Mouse (Mus musculus): ENCODE results near the gene Moap1. TPM values are rescaled to one million over a fixed set of nuclear protein-coding genes. Genes with fewer than 3 reads are reported as not detected.

The Moap1 gene
- polyA plus RNA-seq, 1 experiment from 2014 or later = 19.0 TPM

- Histone ChIP-seq H3K27me3 (ENCODE audit: control insufficient read depth, insufficient read depth, low read length) (no peaks in the 10 kb centered on the region), H3K9me3 (replicated peaks; ENCODE audit: control insufficient read depth, low read length) (no peaks in the 10 kb centered on the region), H3K9ac (ENCODE audit: low read length) (no peak overlapping the region), H3K27ac (ENCODE audit: low read length) (no peak overlapping the region), H3K36me3 (ENCODE audit: control insufficient read depth, insufficient read depth) (no peaks in the 10 kb centered on the region), H3K4me2 (ENCODE audit: low read depth, low read length) (peak overlapping the region; percentile 85), H3K4me3 (ENCODE audit: low read length) (peak overlapping the region; percentile 75), H3K4me1 (ENCODE audit: control insufficient read depth, insufficient read depth, low read length) (peaks cover 16% of the 10 kb centered on the region)
- WGBS = 79% methylated on average over 7 of the region's 7 CpGs
- ATAC-seq (replicated peaks; ENCODE audit: extremely low read depth, insufficient read depth, low FRiP score) = no peak
Measured at GRCm38 (mm10) chr12:102756304-102756703, 12.8 kb upstream of the Moap1 start.

GRCm38 (mm10) chr12:102748256-102748655 lies 4.8 kb upstream of the Moap1 start:
- ATAC-seq (replicated peaks; ENCODE audit: extremely low read depth, insufficient read depth, low FRiP score) = no peak
- Histone ChIP-seq H3K4me2 (ENCODE audit: low read depth, low read length) (no peak overlapping the region), H3K9me3 (replicated peaks; ENCODE audit: control insufficient read depth, low read length) (no peaks in the 10 kb centered on the region), H3K9ac (ENCODE audit: low read length) (no peak overlapping the region), H3K4me3 (ENCODE audit: low read length) (no peak overlapping the region), H3K27ac (ENCODE audit: low read length) (no peak overlapping the region), H3K27me3 (ENCODE audit: control insufficient read depth, insufficient read depth, low read length) (no peaks in the 10 kb centered on the region), H3K4me1 (ENCODE audit: control insufficient read depth, insufficient read depth, low read length) (peaks cover 11% of the 10 kb centered on the region), H3K36me3 (ENCODE audit: control insufficient read depth, insufficient read depth) (peaks cover 6% of the 10 kb centered on the region)
- whole genome bisulfite sequencing = 83% methylated on average over 3 of the region's 3 CpGs

GRCm38 (mm10) chr12:102744839-102745238 lies 1.4 kb upstream of the Moap1 start:
- Histone ChIP-seq H3K4me3 (ENCODE audit: low read length) (no peak overlapping the region), H3K27ac (ENCODE audit: low read length) (no peak overlapping the region), H3K4me1 (ENCODE audit: control insufficient read depth, insufficient read depth, low read length) (peaks cover 18% of the 10 kb centered on the region), H3K36me3 (ENCODE audit: control insufficient read depth, insufficient read depth) (peaks cover 6% of the 10 kb centered on the region), H3K27me3 (ENCODE audit: control insufficient read depth, insufficient read depth, low read length) (no peaks in the 10 kb centered on the region), H3K9ac (ENCODE audit: low read length) (no peak overlapping the region), H3K4me2 (ENCODE audit: low read depth, low read length) (peak overlapping the region; percentile 83; the same call in 1 of the 2 replicates), H3K9me3 (replicated peaks; ENCODE audit: control insufficient read depth, low read length) (no peaks in the 10 kb centered on the region)
- WGBS = 47% methylated on average over 6 of the region's 6 CpGs
- no peak for ATAC-seq (replicated peaks; ENCODE audit: extremely low read depth, insufficient read depth, low FRiP score)

- Histone ChIP-seq H3K4me1 (ENCODE audit: control insufficient read depth, insufficient read depth, low read length) (peaks cover 18% of the 10 kb centered on the region), H3K36me3 (ENCODE audit: control insufficient read depth, insufficient read depth) (0 out of 2 replicates have a peak, but pooled peaks cover 3% of the 10 kb centered on the region), H3K9ac (ENCODE audit: low read length) (peak overlapping the region; percentile 93), H3K4me2 (ENCODE audit: low read depth, low read length) (peak overlapping the region; percentile 83), H3K9me3 (replicated peaks; ENCODE audit: control insufficient read depth, low read length) (no peaks in the 10 kb centered on the region), H3K4me3 (ENCODE audit: low read length) (peak overlapping the region; percentile 92), H3K27me3 (ENCODE audit: control insufficient read depth, insufficient read depth, low read length) (no peaks in the 10 kb centered on the region), H3K27ac (ENCODE audit: low read length) (peak overlapping the region; percentile 97)
- ATAC-seq (replicated peaks; ENCODE audit: extremely low read depth, insufficient read depth, low FRiP score) = peak; percentile 39
- under 1% methylated on average over 33 of the region's 33 CpGs for WGBS
Measured at GRCm38 (mm10) chr12:102743036-102743588, 349 bp downstream of the Moap1 start.

GRCm38 (mm10) chr12:102742056-102742455 lies 1.4 kb downstream of the Moap1 start:
- Histone ChIP-seq H3K4me3 (ENCODE audit: low read length) (no peak overlapping the region), H3K36me3 (ENCODE audit: control insufficient read depth, insufficient read depth) (no peaks in the 10 kb centered on the region), H3K4me2 (ENCODE audit: low read depth, low read length) (no peak overlapping the region), H3K27me3 (ENCODE audit: control insufficient read depth, insufficient read depth, low read length) (no peaks in the 10 kb centered on the region), H3K27ac (ENCODE audit: low read length) (no peak overlapping the region), H3K4me1 (ENCODE audit: control insufficient read depth, insufficient read depth, low read length) (peaks cover 18% of the 10 kb centered on the region), H3K9ac (ENCODE audit: low read length) (no peak overlapping the region), H3K9me3 (replicated peaks; ENCODE audit: control insufficient read depth, low read length) (no peaks in the 10 kb centered on the region)
- ATAC-seq (replicated peaks; ENCODE audit: extremely low read depth, insufficient read depth, low FRiP score) = no peak
- 58% methylated on average over 7 of the region's 7 CpGs for WGBS

- no peak for ATAC-seq (replicated peaks; ENCODE audit: extremely low read depth, insufficient read depth, low FRiP score)
- Histone ChIP-seq H3K9ac (ENCODE audit: low read length) (no peak overlapping the region), H3K9me3 (replicated peaks; ENCODE audit: control insufficient read depth, low read length) (no peaks in the 10 kb centered on the region), H3K4me2 (ENCODE audit: low read depth, low read length) (no peak overlapping the region), H3K27ac (ENCODE audit: low read length) (no peak overlapping the region), H3K4me3 (ENCODE audit: low read length) (no peak overlapping the region), H3K36me3 (ENCODE audit: control insufficient read depth, insufficient read depth) (no peaks in the 10 kb centered on the region), H3K27me3 (ENCODE audit: control insufficient read depth, insufficient read depth, low read length) (no peaks in the 10 kb centered on the region), H3K4me1 (ENCODE audit: control insufficient read depth, insufficient read depth, low read length) (peaks cover 16% of the 10 kb centered on the region)
- WGBS = 60% methylated on average over 3 of the region's 3 CpGs
Measured at GRCm38 (mm10) chr12:102740285-102740684, 3.2 kb downstream of the Moap1 start.

- H3K9me3 ChIP-seq (replicated peaks; ENCODE audit: control insufficient read depth, low read length) = no peaks in the 10 kb centered on the region
- 47% methylated on average over 5 of the region's 5 CpGs for WGBS
- no peak overlapping the region for H3K4me3 ChIP-seq (ENCODE audit: low read length)
- H3K27me3 ChIP-seq (ENCODE audit: control insufficient read depth, insufficient read depth, low read length) = no peaks in the 10 kb centered on the region
- H3K36me3 ChIP-seq (ENCODE audit: control insufficient read depth, insufficient read depth) = no peaks in the 10 kb centered on the region
- H3K4me2 ChIP-seq (ENCODE audit: low read depth, low read length) = no peak overlapping the region
- H3K9ac ChIP-seq (ENCODE audit: low read length) = no peak overlapping the region
- H3K4me1 ChIP-seq (ENCODE audit: control insufficient read depth, insufficient read depth, low read length) = peaks cover 8% of the 10 kb centered on the region
- H3K27ac ChIP-seq (ENCODE audit: low read length) = no peak overlapping the region
- no peak for ATAC-seq (replicated peaks; ENCODE audit: extremely low read depth, insufficient read depth, low FRiP score)
Measured at GRCm38 (mm10) chr12:102739096-102739495, 4.4 kb downstream of the Moap1 start.

GRCm38 (mm10) chr12:102733381-102733780 lies 10.1 kb downstream of the Moap1 start:
- WGBS = 4% methylated on average over 5 of the region's 5 CpGs
- ATAC-seq (replicated peaks; ENCODE audit: extremely low read depth, insufficient read depth, low FRiP score) = no peak
- no peak overlapping the region for H3K9ac ChIP-seq (ENCODE audit: low read length)
- H3K4me1 ChIP-seq (ENCODE audit: control insufficient read depth, insufficient read depth, low read length) = peaks cover 11% of the 10 kb centered on the region; the same call in 1 of the 2 replicates
- no peaks in the 10 kb centered on the region for H3K36me3 ChIP-seq (ENCODE audit: control insufficient read depth, insufficient read depth)
- no peaks in the 10 kb centered on the region for H3K9me3 ChIP-seq (replicated peaks; ENCODE audit: control insufficient read depth, low read length)
- H3K4me3 ChIP-seq (ENCODE audit: low read length) = no peak overlapping the region
- H3K4me2 ChIP-seq (ENCODE audit: low read depth, low read length) = no peak overlapping the region
- H3K27ac ChIP-seq (ENCODE audit: low read length) = no peak overlapping the region
- H3K27me3 ChIP-seq (ENCODE audit: control insufficient read depth, insufficient read depth, low read length) = no peaks in the 10 kb centered on the region

GRCm38 (mm10) chr12:102730798-102731619 lies 12.5 kb downstream of the Moap1 start:
- H3K27ac ChIP-seq (ENCODE audit: low read length) = no peak overlapping the region
- ATAC-seq (replicated peaks; ENCODE audit: extremely low read depth, insufficient read depth, low FRiP score) = no peak
- H3K9me3 ChIP-seq (replicated peaks; ENCODE audit: control insufficient read depth, low read length) = no peaks in the 10 kb centered on the region
- no peak overlapping the region for H3K9ac ChIP-seq (ENCODE audit: low read length)
- no peaks in the 10 kb centered on the region for H3K36me3 ChIP-seq (ENCODE audit: control insufficient read depth, insufficient read depth)
- H3K4me2 ChIP-seq (ENCODE audit: low read depth, low read length) = peak overlapping the region; percentile 52
- H3K4me3 ChIP-seq (ENCODE audit: low read length) = no peak overlapping the region
- WGBS = 40% methylated on average over 16 of the region's 16 CpGs
- H3K27me3 ChIP-seq (ENCODE audit: control insufficient read depth, insufficient read depth, low read length) = no peaks in the 10 kb centered on the region
- peaks cover 11% of the 10 kb centered on the region; the same call in 1 of the 2 replicates for H3K4me1 ChIP-seq (ENCODE audit: control insufficient read depth, insufficient read depth, low read length)
